Mouse (Mus musculus) cortical plate, adult 2 months (tissue): ENCODE measurements around the gene Pakap. TPM values are rescaled to one million over a fixed set of nuclear protein-coding genes. Genes with fewer than 3 reads are reported as not detected.

Experiments used
- H3K27ac ChIP-seq: fragments of 200-500 bp; 2 replicates; pipeline ENCODE4 v1.5.1; 2012; ENCODE audit warnings: low read length, control low read depth, inconsistent platforms; ENCODE audit not compliant: insufficient read depth
- H3K4me1 ChIP-seq: fragments of 200-500 bp; 2 replicates; pipeline ENCODE4 v1.6.1; 2011; ENCODE audit warnings: low read length; ENCODE audit not compliant: control insufficient read depth, insufficient read depth
- H3K4me3 ChIP-seq: fragments of 200-500 bp; 2 replicates; pipeline ENCODE4 v1.5.1; 2011; ENCODE audit warnings: mild to moderate bottlenecking, low read length, control low read depth; ENCODE audit not compliant: insufficient read depth
- CTCF ChIP-seq: fragments of 200-500 bp; IDR thresholded peaks from 2 replicates; pipeline ENCODE4 v1.5.1; 2011; ENCODE audit warnings: mild to moderate bottlenecking, control low read depth, low read length; ENCODE audit not compliant: insufficient read depth; ENCODE audit errors: extremely low read depth
- POLR2A ChIP-seq: fragments of 200-500 bp; IDR thresholded peaks from 2 replicates; pipeline ENCODE4 v1.6.1; 2011; ENCODE audit warnings: mild to moderate bottlenecking, low read length, control low read depth; ENCODE audit not compliant: insufficient read depth; ENCODE audit errors: extremely low read depth
- polyA plus RNA-seq: library from polyadenylated mRNA; depleted of rRNA; stranded (reverse); fragments of >200 nt; gene quantifications from 2 replicates; pipeline ENCODE4 v1.2.3, GENCODE M21; 2012

Gene Pakap
- polyA plus RNA-seq, 1 experiment: 7.5 TPM

DNA sequence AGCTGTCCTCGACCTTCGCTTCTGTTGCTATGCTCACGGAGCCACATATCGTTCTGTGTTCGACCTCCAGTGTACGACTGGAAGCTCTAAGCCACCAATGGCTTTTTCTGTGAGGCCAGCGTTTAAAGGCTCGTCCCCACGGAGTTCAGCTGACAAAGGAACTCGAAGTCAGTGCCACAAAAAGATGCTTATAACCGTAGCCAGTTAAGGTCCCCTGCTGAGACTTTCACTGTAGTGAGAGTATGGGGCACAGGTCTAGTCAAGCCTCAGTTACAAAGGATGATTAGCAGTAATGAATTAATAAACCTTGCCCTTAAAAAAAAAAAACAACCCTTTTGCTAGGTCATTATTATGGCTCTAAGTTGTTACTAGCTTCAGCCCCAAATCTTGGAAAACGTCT, 112.2 kb downstream of the Pakap start:
- H3K4me1 ChIP-seq: no peaks in the 10 kb centered on the region; the same call in 1 of the 2 replicates
- no peak overlapping the region for H3K27ac ChIP-seq
- TF ChIP-seq POLR2A: no peak
- no peak for TF ChIP-seq CTCF
- no peak overlapping the region for H3K4me3 ChIP-seq

DNA sequence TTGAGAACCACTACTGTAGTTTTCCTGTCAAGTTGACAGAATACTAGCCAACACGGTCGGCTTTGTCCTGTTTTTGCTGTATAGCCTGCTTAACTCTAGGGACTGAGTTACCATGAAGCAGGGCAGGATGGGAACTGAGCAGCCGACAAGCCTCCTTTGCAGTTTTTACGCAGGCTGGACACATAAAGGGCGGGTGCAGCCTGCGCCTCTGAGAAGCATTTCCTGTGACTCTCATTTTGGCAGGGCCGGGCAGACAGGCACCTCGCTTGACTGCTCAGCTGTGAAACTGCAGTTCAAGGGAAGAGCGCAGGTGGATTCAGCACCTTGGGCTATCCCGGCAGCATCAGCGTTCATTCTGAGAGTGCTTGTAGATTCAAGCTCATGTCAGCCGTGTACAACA, 113.5 kb downstream of the Pakap start:
- no peak overlapping the region for H3K27ac ChIP-seq
- no peak for TF ChIP-seq POLR2A
- no peak for TF ChIP-seq CTCF
- H3K4me3 ChIP-seq: no peak overlapping the region
- no peaks in the 10 kb centered on the region for H3K4me1 ChIP-seq

DNA sequence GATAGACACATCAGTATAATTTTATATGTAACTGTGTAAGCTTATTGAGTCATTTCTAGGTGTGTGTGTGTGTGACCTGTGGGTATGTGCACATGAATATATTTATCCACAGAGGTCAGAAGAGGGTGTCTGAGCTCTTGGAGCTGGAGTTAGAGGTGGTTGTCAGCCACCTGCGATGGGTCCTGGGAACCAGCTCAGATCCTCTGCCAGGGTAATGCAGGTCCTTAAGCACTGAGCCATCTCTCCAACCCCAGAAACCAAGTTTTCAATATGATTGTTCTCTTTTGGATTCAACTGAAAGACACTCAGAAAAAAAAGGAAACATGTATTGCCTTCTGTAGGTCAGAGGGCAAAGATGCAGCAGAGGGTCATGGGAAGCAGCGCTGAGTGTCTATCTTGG, 114.4 kb downstream of the Pakap start:
- H3K4me3 ChIP-seq: no peak overlapping the region
- H3K27ac ChIP-seq: no peak overlapping the region
- no peaks in the 10 kb centered on the region; the same call in 1 of the 2 replicates for H3K4me1 ChIP-seq
- no peak for TF ChIP-seq CTCF
- TF ChIP-seq POLR2A: no peak

DNA sequence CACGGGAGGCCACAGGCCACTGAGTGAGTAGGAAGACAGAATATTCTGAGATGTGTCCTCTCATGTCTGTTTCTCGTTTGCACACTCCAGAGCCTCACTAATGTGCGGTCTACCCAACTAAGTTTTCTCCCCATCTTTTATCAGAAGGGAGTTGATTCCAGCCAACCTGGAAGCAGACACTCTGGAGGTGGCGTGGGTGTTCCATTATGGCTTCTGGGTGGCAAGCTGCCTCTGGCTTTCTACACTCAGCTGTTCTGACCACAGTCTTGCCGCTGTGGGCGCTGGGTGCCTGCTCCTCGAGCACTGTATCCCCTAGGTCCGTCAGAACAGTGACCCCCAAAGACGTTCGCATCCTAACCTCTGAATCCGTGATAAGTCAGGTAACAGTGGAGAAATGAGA, 115.0 kb downstream of the Pakap start:
- Histone ChIP-seq H3K4me1 (peaks cover under 1% of the 10 kb centered on the region; the same call in 1 of the 2 replicates), H3K27ac (no peak overlapping the region), H3K4me3 (no peak overlapping the region)
- no peak for TF ChIP-seq CTCF

DNA sequence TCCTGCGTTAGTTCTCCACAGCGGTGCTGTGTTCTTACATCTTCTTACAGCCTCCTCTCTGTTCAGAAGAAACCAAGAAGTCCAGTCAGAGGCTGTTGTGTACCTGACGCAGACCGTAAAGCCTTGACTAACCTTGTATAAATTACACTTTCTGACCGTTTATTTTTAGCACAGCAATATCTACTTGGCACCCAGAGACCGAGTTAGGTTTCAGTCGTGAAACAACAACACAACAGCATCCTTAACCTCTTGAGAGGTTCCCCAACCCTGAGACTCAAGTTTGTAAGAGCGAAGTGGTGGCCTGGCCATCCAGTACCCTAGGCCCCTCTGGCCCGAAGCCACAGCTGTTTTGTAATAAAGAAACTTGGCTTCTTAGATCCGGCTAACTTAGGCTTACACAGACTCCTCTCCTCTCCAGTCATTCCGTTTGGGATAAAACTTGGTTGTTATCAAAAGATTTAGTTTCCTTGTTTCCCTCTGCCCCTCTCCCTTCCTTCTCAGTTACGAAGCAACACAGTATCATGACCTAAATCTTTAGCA, 116.8 kb downstream of the Pakap start:
- no peak for TF ChIP-seq CTCF
- no peak for TF ChIP-seq POLR2A

DNA sequence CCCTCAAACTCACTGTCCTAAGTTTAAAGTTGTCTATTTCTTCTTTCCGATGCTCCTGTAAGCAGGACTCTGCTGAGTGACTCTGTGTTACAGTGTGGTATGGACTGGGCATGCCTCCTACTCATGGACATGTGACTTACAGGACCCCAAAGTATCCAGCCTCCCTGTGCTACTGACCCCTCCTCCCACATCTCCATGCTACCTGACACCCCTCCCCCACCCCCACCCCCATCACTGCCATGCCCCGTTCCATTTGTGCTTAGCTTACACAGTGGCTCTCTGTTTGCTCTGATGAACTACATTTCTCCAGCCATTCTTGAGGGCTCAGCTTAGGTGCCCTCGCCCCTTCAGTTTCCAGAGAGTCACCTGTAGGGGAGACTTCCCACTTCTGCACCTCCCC, 118.8 kb downstream of the Pakap start:
- H3K4me3 ChIP-seq: no peak overlapping the region
- peaks cover 3% of the 10 kb centered on the region; the same call in 1 of the 2 replicates for H3K4me1 ChIP-seq
- TF ChIP-seq POLR2A: no peak
- no peak for TF ChIP-seq CTCF
- no peak overlapping the region for H3K27ac ChIP-seq

More for the DNA sequence above, 116.8 kb downstream of the Pakap start:
- peaks cover 3% of the 10 kb centered on the region; the same call in 1 of the 2 replicates for H3K4me1 ChIP-seq
- no peak overlapping the region for H3K27ac ChIP-seq
- no peak overlapping the region for H3K4me3 ChIP-seq

DNA sequence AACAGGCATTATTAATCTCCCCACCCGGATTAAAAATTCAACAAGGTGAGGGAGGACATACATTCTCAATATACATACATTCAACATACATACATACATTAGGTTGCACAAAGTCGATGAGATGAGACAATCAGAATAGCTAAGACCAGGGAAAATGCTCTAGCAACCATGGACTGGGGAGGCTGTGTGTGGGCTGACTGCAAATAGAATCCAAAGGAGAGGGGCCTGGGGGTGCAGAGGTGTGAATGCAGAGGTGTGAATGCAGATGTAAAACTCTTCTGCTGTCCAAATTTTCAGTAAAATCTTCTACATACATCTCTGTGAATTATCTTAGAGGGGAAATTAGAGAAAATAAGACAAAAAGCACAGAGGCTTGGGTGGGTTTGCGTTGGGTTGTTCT, 119.6 kb downstream of the Pakap start:
- no peak overlapping the region for H3K4me3 ChIP-seq
- no peak for TF ChIP-seq POLR2A
- no peak for TF ChIP-seq CTCF
- no peak overlapping the region for H3K27ac ChIP-seq
- peaks cover 3% of the 10 kb centered on the region; the same call in 1 of the 2 replicates for H3K4me1 ChIP-seq

DNA sequence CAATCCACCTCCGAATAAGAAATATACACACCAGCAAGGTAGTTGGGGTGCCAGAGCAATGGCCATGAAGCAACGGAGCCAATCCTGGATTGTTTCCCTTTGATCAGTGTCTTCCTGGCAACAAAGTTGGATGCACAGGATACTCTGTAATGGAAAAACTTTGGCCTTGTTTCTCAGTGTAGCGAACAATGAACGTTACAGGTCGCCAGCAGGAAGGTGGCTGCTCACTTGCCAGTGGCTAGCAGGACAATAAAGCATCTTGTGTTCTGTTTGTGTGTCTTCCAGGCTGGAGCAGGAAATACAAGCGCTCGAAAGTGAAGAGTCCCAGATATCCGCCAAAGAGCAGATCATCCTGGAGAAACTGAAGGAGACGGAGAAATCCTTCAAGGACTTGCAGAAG, 120.2 kb downstream of the Pakap start:
- peaks cover 3% of the 10 kb centered on the region; the same call in 1 of the 2 replicates for H3K4me1 ChIP-seq
- H3K27ac ChIP-seq: no peak overlapping the region
- TF ChIP-seq CTCF (no peak), POLR2A (no peak)
- no peak overlapping the region for H3K4me3 ChIP-seq

DNA sequence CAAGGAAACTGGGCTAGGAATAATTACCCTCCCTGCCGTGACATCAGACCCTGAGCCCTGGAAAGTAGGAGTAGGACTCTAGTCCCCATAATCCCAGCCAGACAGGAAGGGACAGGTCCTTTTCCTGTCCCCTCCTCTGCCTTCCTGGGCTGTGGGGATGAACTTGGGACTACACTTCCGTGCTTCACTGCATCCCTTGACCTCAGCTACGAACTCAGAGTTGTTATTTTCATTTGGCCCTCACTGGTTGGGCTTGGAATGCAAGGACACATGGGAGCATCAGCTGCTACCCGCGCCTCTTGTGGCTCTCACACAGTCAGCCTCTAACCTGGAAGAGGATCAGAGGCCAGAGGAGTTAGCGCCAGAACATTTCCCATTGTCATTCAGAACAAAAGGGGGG, 122.0 kb downstream of the Pakap start:
- Histone ChIP-seq H3K27ac (no peak overlapping the region), H3K4me1 (peaks cover 3% of the 10 kb centered on the region; the same call in 1 of the 2 replicates), H3K4me3 (no peak overlapping the region)
- TF ChIP-seq POLR2A: no peak
- no peak for TF ChIP-seq CTCF

DNA sequence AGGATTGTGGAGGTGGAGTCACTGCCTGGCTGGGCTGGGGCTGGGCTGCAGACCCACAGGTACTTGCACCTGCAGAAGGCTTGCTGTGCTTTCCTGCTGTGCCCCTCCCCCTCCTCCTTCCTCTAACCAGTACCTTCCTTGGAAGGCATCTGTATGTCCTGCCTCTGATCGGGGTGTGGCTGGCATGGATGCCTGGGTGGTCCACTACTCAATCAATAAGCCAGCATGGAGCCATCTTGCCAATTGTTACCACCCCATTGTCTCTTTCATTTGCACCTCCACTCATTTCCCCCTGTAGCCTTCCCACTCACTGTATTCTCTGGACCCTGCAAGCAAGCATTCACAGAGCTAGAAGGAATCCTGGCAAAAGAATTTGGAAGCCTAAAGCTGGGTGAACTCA, 122.8 kb downstream of the Pakap start:
- H3K4me3 ChIP-seq: no peak overlapping the region
- peaks cover 3% of the 10 kb centered on the region; the same call in 1 of the 2 replicates for H3K4me1 ChIP-seq
- TF ChIP-seq CTCF (no peak), POLR2A (no peak)
- H3K27ac ChIP-seq: no peak overlapping the region
